Mouse (Mus musculus): ENCODE measurements around the gene Trp73. TPM values are rescaled to one million over a fixed set of nuclear protein-coding genes. Genes with fewer than 3 reads are reported as not detected.
A peak's percentile ranks its signal among the peaks of the same experiment; 100 is the strongest.

Trp73 gene
- not detected in 2 replicates for total RNA-seq (2014; fragmentation: Nextera tagmentation)
- not detected in 2 replicates for total RNA-seq (2017)

DNA sequence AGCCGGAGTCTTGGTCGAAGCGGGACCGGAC is at the start of gene Trp73:
Gene Trp73 (minus strand): TSS at position 27 of the 31 bp plus-strand sequence.
- ATAC-seq (replicated peaks; ENCODE audit: low FRiP score, low TSS enrichment, poor library complexity, severe bottlenecking): no peak

DNA sequence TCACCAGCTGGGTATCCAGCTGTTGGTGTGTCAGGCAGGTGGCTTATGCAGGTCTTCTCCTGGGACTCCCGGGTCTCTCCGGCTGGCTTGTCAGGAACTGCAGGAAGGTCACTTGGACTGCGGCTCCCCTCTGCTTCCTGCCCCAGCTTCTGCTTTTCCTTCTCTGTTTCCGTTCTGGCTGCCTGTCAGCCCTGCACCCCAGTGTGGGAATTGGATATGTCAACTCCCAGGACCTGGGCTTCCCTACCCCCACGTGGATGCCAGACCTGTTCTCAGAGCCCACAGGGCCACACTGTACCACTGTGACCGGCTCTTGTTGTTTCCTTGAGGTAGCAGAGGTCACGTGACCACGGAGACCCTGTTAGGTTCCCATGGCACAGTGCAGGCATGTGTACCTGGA is 48.9 kb upstream of the Trp73 start:
- no peak for ATAC-seq (replicated peaks; ENCODE audit: low FRiP score, low TSS enrichment, poor library complexity, severe bottlenecking)

DNA sequence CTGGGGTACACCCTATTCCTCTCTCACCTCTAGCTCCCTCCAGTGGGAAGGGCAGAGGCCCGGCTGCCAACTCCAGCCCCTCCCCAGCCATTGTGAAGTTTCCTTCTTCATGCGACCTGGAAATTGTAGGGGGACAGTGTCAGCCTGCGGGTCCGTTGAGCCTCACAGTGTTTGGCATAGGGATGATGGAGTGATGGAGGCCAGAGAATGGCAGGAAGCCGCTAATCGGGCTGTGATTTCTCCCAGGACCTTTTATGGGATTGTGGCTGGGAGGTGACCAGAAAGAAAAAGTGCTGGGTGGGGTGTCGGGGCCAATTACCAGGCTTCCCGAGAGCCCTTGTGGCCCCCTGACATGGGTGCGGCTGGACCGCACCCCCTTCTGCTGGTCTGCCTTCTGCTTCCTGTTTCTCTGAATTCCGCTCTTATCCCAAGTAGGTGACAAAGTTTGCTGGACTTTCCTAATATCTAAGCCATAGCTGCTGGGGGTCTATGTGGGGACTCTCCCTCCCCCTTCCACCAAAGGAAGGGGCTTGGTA is 46.1 kb upstream of the Trp73 start:
- ATAC-seq (replicated peaks; ENCODE audit: low FRiP score, low TSS enrichment, poor library complexity, severe bottlenecking): no peak

DNA sequence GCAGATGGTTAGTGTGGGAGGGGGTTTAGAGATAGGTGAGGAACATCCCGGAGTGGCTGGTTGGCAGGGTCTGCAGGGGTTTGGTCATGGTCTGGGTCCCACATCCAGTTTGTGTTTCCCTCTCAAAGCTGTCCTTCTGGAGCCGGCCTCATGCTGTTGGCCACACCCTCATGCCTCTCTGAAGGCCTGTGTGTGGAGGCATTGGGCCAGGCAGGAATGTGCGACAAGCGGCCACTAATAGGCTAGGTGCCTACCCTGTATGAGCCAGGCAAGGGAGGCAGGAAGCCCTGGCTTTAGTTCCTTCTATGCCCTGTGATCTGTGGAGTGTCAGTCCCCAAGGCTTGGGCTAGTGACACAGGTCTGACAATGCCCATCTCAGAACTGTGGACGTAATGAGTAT is 45.0 kb upstream of the Trp73 start:
- ATAC-seq (replicated peaks; ENCODE audit: low FRiP score, low TSS enrichment, poor library complexity, severe bottlenecking): no peak

DNA sequence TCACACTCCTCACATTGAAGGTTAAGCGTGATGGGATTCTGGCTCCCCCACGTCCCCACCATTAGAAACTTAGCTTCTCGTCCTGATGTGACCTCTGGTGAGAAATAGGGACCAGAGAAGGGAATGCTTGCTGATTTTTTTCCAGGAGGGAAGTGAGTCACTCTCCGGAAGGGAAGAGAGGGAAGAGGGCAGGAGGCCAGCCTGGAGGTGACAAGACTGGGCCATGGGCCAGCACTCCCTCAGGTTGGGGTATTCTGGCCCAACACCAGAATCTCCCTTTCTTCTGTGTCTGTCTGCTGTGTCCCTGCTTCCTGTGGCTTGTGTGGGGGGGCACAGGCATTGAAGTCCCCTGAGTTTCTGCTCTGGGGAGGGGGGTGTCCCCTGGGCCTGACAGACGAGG is 43.6 kb upstream of the Trp73 start:
- no peak for ATAC-seq (replicated peaks; ENCODE audit: low FRiP score, low TSS enrichment, poor library complexity, severe bottlenecking)

DNA sequence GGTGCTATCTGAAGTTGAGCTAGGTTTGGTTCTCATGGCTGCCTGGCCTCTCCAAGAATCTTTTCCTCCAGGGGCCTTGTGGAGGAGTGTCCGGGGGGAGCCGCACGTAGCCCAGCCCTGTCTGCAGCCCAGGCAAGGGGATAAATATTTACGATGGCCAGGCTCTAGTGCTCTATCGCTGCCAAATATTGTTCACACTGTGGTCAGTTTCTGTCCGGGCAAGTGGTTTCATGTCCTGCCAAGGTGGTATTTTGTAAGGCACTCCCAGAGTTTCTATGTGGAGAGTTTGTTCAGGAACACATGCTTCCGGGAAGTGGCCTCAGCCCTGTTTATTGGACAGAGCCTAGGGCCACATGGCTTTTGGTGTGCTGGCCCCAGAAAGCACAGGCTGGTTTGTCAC is 41.0 kb upstream of the Trp73 start:
- ATAC-seq (replicated peaks; ENCODE audit: low FRiP score, low TSS enrichment, poor library complexity, severe bottlenecking): no peak

DNA sequence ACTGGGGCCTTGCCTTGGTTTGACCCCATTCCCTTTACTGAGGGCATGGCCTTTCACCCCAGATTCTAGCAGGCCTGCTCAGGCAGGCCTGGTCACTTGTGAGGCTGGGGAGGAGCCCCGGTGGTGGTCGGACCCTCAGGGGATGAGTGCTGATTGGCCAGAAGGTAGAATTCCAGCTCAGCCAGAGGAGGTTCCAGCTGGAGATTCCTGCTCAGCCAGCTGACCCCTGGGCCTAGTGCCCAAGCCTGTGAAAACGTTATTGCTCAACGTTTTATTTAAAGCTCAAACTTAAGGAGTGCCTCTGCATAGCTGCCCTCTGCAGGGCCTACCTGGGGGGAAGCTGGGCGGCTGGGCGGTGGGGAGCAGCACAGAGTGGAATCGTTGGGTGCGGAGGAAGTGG is 37.2 kb upstream of the Trp73 start:
- no peak for ATAC-seq (replicated peaks; ENCODE audit: low FRiP score, low TSS enrichment, poor library complexity, severe bottlenecking)

DNA sequence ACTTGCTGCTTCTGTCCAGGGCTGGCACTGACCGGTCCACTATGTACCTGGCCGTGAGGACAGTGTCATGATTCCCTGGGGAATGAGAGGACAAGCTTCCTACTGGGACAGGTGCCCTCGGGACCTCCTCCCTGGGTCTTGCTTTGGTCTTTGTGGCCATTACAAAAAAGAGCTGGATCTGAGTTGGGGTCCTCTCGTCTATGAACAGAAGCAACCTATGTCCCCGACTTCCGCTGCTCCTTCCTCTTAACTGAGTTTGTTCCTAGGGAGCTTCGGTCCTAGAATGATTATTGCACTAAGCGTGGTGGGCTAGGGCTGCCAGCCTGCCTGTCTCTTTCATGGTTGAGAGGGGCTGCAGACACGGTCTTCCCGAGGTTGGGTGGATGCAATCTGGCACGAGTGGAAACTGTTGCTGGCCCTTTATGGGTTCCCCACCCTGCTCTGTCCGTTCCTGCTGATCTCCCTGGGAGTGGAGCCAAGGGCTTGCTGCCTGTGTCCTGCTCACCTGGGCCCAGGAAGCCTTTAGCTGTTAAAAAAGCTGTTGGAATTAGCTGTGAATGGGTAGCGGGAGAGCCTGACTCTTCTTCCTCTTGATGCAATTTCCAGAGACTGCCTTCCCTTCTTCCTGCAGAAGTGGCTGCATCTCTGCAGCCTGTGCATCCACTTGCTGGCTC is 32.1 kb upstream of the Trp73 start:
- no peak for ATAC-seq (replicated peaks; ENCODE audit: low FRiP score, low TSS enrichment, poor library complexity, severe bottlenecking)

DNA sequence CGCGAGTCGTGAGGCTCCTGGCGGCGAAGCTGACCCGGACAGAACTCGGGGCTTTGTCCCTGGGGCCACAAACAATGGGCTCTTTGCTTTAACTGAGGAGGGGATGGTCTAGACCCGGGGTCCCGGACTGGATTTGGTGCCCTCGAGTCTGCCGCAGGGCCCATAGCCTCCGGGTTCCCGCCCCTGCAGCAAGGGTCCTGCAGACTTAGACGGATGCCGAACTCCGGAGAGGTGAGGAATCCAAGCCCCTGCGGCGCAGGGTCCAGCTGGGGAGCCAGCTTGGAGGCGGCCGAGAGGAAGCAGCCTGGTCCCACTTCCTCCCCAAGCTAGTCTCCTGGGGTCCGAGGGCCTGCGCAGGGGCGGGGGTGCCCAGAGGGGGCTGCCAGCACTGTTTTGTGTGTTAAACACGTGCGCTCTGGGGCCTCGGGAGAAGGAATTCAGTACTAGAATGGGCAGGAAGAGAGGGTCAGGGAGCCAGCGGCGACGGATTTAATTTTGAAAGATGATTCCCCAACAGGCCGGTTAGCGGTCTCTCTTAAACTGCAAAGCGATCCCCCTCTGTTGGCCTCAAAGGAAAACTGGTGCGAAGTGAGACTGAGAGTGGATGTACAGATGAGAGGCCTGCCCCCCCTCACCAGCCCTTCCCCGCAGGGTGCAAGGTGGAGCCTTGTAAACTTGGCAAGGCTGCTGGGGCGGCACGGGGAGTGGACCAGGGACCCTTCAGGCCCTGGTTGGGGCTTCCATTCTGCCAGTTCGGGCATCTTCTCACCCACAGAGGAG is 31.3 kb upstream of the Trp73 start:
- no peak for ATAC-seq (replicated peaks; ENCODE audit: low FRiP score, low TSS enrichment, poor library complexity, severe bottlenecking)

DNA sequence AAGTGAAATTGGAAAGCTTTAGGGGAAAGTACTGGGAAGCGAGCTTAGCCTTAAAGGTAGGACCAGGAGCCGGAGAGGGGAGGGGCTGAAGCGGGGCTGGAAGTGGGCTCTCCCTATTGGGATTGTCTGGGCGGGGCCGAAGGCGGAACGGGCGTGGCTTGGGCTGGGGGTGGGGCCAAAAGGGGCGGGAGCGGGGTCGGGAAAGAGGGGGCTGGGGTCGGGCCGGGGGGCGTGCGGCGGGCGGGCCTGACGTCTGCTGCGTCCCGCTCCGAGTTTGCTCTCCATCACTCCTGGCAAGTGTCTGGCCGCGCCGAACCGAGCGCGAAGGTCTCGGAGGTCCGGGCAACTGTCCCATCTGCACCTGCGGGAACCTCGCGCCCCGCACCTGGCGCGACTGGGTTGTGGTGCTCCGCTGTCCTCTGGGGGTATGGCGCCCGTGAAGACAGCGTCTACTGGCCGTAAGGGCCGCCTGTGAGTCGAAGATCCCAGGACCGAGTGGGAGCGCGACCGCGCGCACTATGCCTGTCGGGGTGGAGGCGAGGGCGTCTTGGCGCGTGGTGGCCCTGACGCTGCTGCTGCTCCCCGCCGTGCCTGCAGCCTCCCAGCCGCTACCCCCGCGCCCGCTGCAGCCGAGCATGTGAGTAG is 30.6 kb upstream of the Trp73 start, which contains the start of gene Megf6:
Gene Megf6 (plus strand): TSS at position 225 of the 645 bp plus-strand sequence.
- no peak for ATAC-seq (replicated peaks; ENCODE audit: low FRiP score, low TSS enrichment, poor library complexity, severe bottlenecking)

DNA sequence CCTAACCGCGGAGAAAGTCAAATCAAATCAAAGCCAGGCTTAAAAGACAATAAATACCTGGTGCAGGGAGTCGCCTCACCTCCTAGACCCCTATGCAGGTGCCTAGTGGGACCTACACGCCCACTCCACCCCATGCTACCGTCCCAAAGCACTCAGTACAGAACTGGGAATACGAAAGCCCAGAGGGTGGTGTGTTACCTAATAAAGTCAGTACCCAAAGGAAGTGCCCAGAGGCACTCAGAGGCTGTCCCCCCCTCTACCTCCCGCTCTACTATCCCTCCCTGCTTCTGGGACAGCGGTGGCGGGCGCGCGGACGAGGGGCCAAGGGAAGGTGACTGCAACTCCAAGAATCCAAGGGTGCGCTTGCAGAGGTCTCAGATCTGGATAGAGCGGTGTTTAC is 30.0 kb upstream of the Trp73 start:
- no peak for ATAC-seq (replicated peaks; ENCODE audit: low FRiP score, low TSS enrichment, poor library complexity, severe bottlenecking)

DNA sequence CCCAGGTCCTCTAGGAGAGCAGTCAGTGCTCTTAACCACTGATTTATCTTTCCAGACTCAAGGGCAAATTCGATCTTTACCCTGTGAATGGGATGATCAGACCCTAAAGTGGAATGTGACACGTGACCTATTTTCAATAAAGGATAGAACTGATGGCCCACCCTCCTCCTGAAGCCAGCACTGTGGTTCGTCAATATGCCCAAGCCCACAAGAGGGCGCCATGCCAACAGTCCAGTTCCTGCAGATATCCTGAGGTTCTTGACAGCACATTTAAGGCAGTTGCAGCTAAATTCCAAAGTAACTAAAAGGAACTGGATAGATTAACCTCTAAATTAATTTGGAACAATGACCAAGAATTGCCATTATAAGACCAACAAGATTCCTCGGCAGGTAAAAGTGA is 27.0 kb upstream of the Trp73 start:
- ATAC-seq (replicated peaks; ENCODE audit: low FRiP score, low TSS enrichment, poor library complexity, severe bottlenecking): 0 out of 2 replicates have a peak, but pooled peaks have one; percentile 42

DNA sequence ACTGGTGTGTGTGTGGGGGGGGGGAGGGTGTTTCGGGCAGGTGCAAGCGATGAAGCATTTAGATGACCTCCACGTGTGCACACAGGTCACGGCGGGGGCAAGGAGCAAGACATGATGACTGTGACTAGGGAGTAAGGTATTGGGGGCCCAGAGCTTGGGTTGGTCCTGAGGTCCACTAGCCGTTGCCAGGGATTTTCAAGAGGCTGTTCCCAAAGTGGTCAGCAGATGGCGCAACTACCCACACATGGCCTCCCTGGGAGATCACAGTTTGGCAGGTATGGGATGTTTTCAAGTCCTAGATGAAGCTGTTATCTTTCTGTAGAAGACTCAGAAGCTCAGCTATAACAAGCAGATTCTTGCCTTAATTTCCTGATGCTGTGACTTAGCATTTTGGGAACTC is 23.3 kb upstream of the Trp73 start:
- ATAC-seq (replicated peaks; ENCODE audit: low FRiP score, low TSS enrichment, poor library complexity, severe bottlenecking): 0 out of 2 replicates have a peak, but pooled peaks have one; percentile 8

DNA sequence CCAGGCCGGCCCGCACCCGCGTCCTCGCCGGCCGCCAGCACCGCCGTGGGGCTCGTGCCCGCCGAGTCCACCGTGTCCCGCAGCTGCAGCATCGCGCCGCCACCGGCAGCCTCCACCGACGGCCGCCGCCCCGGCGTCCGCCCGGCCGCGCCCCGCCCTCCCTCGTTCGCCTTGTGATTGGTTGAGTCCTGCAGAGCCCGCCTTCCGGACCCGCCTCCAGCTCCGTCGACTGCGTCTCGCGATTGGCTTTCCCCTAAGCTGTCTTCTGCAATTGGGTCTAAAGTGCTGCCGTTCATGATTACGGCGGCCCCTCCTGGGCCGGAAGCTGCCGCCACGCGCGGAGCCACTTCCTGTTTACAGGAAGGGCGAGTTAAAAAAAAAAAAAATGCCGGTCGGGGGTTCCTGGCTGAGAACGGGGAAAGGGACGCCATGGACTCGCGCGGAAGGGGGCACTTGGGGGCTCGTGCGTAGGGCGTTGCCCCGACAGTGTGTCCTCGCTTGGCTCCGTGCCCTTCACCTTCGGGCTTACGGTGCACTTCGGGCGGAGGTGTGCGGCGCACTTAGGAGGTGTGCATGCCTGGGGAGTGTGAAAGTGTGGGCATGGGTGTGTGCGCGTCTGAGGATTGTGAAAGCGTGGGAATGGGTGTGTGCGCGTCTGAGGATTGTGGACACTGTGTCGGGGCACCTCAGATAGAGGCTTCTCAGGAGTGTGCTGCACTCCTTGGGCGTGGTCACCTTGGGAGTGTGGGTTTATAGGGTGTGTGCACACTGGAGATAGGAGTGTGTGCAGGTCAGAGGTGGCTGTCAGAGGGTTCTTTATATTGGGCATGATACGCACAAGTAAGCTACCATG is 20.8 kb upstream of the Trp73 start, which contains the start of gene Tprgl:
Gene Tprgl (minus strand): TSS at position 129 of the 853 bp plus-strand sequence.
- ATAC-seq (replicated peaks; ENCODE audit: low FRiP score, low TSS enrichment, poor library complexity, severe bottlenecking): peak; percentile 78

DNA sequence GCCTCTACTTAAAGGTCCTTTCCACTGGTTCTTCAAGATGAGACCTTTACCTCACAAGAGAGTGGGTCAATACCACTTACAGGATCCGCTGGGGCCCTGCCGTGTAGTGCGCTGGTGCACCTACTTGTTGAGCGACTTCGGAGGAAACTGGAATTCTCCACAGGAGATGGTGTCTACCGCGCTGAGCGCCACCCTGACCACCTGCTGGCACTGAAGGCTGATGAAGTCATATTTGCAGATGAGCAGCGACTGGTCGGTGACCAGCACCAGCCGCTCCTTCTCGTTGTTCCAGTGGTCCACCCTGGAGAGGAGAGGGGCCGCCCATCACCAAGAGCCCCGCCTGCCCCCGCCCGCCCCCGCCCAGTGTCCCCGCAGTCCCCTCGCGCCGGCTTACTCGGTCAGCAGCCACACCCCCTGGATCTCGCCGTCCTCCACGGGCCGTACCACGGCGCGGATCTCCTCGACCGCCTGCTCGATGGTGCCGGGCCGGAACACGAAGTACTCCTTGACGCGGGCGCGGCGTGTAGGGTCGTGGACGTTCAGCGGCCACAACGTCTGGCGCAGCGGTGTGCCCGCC is 20.0 kb upstream of the Trp73 start:
- ATAC-seq (replicated peaks; ENCODE audit: low FRiP score, low TSS enrichment, poor library complexity, severe bottlenecking): no peak

DNA sequence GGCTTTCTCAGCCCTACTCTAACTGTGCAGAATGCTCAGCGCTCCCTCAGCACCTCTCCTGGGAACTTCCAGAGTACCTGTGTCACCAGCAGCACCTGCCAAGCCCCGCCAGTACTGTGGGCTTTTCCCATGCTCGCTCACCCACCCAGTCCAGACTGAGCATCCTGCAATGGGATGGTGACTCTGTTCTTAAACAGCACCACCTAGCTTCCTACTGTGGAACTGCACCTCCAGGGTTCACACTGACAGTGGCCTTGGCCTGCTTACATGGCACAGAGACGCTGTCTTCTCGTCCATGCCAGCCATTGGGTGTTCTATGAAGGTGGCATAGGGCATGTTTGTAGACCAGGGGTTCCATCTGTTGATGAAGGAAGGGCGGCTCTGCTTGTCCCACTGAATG is 19.0 kb upstream of the Trp73 start:
- peak; percentile 29 for ATAC-seq (replicated peaks; ENCODE audit: low FRiP score, low TSS enrichment, poor library complexity, severe bottlenecking)

DNA sequence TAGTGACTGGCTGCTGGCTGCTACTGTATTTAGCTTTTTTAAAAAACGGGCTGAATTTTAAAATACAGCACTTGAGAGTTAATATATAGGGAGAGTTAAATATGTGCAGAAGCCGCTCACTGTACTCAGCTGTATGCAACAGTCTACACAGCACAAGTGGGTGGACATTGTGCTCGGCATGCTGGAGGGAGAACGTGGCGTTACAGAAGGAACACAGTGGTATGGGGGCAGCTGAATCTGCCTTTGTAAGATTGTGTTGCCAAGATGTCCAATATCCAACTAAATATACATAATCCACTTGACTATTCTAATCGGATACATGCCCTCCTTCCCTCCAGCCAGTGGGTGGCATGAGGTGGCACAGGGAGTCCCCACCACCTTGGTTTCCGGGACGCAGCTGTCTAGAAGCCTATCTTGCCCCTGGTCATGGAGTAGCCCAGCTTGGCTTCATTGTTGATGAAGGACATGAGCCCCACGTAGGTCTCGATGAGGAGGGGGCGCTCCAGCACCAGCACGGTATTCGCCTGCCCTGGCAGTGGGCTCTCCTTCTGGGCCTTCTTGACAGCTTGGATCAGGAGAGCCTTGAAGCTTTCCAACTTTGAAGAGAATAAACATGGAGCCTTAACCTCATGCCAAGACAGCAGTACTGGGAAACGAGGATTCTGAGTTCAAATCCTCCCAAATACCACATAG is 18.1 kb upstream of the Trp73 start:
- ATAC-seq (replicated peaks; ENCODE audit: low FRiP score, low TSS enrichment, poor library complexity, severe bottlenecking): no peak

DNA sequence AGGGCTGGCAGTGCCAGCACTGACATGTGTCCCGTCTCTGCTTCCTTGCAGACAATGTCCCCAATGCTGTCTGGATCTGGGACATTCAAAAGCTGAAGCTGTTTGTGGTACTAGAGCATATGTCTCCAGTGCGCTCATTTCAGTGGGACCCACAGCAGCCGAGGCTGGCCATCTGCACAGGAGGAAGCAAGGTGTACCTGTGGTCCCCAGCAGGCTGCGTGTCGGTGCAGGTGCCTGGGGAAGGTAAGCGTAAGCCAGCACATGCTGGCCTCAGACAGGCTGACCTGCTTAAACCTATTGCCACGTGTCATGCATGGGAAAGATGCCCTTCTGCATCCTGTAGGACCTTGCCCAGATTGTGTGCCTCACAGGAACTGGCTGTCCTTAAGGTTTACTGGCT is 16.0 kb upstream of the Trp73 start:
- ATAC-seq (replicated peaks; ENCODE audit: low FRiP score, low TSS enrichment, poor library complexity, severe bottlenecking): no peak

DNA sequence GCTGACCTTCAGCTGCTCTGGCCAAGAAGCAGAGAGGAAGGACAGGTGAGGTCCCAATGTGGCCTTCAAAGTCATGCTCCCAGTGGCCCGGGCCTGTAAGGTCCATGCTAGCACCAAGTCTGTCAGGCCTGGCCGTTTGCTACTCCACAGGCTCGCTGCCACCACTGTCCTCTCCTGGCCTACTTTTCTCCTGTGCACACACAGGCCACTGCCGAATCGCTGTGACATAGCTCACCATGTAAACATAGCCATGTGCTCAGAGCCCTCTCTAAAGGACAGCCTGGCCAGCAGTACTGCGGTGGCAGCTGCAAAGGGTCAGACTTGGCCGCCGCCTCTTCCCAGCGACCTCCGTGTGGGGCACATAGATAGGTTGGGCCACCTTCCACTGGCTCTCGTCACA is 14.1 kb upstream of the Trp73 start:
- no peak for ATAC-seq (replicated peaks; ENCODE audit: low FRiP score, low TSS enrichment, poor library complexity, severe bottlenecking)
